Mouse (Mus musculus) fibroblast of lung, adult 2 months (primary cell): Measurements from ENCODE around the gene Cep44.

Experiments used
- DNase-seq: peaks from one replicate; pipeline ENCODE4 v3.0.0-alpha.2; 2011; ENCODE audit warnings: low read depth

The Cep44 gene

GRCm38 (mm10) chr8:56550558-56551360 is at the start of gene Cep44, which contains the start of gene Fbxo8:
Cep44 (minus strand) TSS chr8:56551047.
Fbxo8 (plus strand) TSS chr8:56551090.
- peak; percentile 54 for DNase-seq

- no peak for DNase-seq
These were observed 40.7 kb upstream of the Cep44 start for GRCm38 (mm10) chr8:56591502-56591901.

GRCm38 (mm10) chr8:56591084-56591483 is 40.2 kb upstream of the Cep44 start:
- no peak for DNase-seq

- no peak for DNase-seq
These were observed 38.2 kb upstream of the Cep44 start for GRCm38 (mm10) chr8:56589004-56589403.

- no peak for DNase-seq
These were observed 32.0 kb upstream of the Cep44 start for GRCm38 (mm10) chr8:56582841-56583240.

- no peak for DNase-seq
These were observed 30.1 kb upstream of the Cep44 start for GRCm38 (mm10) chr8:56580918-56581317.

GRCm38 (mm10) chr8:56566856-56567255 is 16.0 kb upstream of the Cep44 start:
- DNase-seq: no peak

- DNase-seq: no peak
These were observed 13.7 kb upstream of the Cep44 start for GRCm38 (mm10) chr8:56564399-56565047.

GRCm38 (mm10) chr8:56552551-56553103 is 1.8 kb upstream of the Cep44 start:
- no peak for DNase-seq

- no peak for DNase-seq
These were observed 1.2 kb upstream of the Cep44 start for GRCm38 (mm10) chr8:56552045-56552444.

- DNase-seq: peak; percentile 93
These were observed 560 bp upstream of the Cep44 start for GRCm38 (mm10) chr8:56551361-56551852.

- DNase-seq: no peak
These were observed 3.0 kb downstream of the Cep44 start for GRCm38 (mm10) chr8:56547866-56548265.

GRCm38 (mm10) chr8:56540706-56541105 is 10.1 kb downstream of the Cep44 start:
- DNase-seq: no peak

GRCm38 (mm10) chr8:56530359-56530758 is 20.5 kb downstream of the Cep44 start:
- DNase-seq: peak; percentile 40

- DNase-seq: no peak
These were observed 22.0 kb downstream of the Cep44 start for GRCm38 (mm10) chr8:56528869-56529268.

- no peak for DNase-seq
These were observed 29.8 kb downstream of the Cep44 start for GRCm38 (mm10) chr8:56521051-56521450.

GRCm38 (mm10) chr8:56520249-56520648 is 30.6 kb downstream of the Cep44 start:
- DNase-seq: no peak

- no peak for DNase-seq
These were observed 32.0 kb downstream of the Cep44 start for GRCm38 (mm10) chr8:56518848-56519247.

- DNase-seq: no peak
These were observed 41.8 kb downstream of the Cep44 start for GRCm38 (mm10) chr8:56508952-56509479.

- DNase-seq: no peak
These were observed 42.4 kb downstream of the Cep44 start for GRCm38 (mm10) chr8:56508318-56508951.

- no peak for DNase-seq
These were observed 48.9 kb downstream of the Cep44 start for GRCm38 (mm10) chr8:56501911-56502310.

- no peak for DNase-seq
These were observed 61.4 kb downstream of the Cep44 start for GRCm38 (mm10) chr8:56489496-56489895.
